In the genomic region with DNA sequence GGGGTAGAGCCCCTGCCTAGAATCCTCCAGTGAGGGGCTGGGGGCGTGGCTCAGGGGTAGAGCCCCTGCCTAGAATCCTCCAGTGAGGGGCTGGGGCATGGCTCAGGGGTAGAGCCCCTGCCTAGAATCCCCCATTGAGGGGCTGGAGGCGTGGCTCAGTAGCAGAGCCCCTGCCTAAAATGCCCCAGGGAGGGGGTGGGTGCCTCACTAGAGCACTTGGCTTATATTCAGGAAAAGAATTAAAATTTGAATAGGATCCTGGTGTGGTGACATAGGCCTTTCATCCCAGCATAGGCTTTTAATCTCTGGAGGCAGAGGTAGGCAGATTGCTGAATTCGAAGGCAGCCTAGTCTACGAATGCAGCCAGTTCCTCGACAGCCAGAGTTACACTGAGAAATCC, we compare ENCODE assay signal across 26 mouse cellular contexts. TPM values are rescaled to one million over a fixed set of nuclear protein-coding genes. Genes with fewer than 3 reads are reported as not detected.
"Had no signal": no experiment of that assay in that cellular context is flagged by ENCODE, and none has a peak within 500 bp of the region (broad histone marks: within the 10 kb centered on the region; RNA-seq: fewer than 3 reads in every experiment).

No protein-coding gene starts in this region.

- DNase-seq: gastrocnemius, adult 2 months; gastrocnemius, postnatal 10 days; gastrocnemius, postnatal 25 days; heart, adult 18-20 months; heart, postnatal 10 days; heart, postnatal 4 days; kidney, adult 18-20 months; kidney, adult 8-10 months; kidney, postnatal 10 days; kidney, postnatal 25 days; kidney, postnatal 4 days; layer of hippocampus, adult 9-11 months; layer of hippocampus, postnatal 36 days; left cerebral cortex, postnatal 4 days; liver, embryonic 13.5 days; liver, postnatal 0 days had no signal

RNA-seq across cellular contexts. Expression of gene Zp3, which starts 0.5 kb away (rescaled TPM):
- total RNA-seq: gastrocnemius, adult 2 months; gastrocnemius, postnatal 10 days; gastrocnemius, postnatal 25 days; gastrocnemius, postnatal 4 days; granulocyte monocyte progenitor cell, adult 5-6 weeks; heart, adult 18-20 months; heart, adult 8-10 months; heart, postnatal 10 days; heart, postnatal 25 days; heart, postnatal 4 days; layer of hippocampus, adult 8-10 months; layer of hippocampus, postnatal 14 days; layer of hippocampus, postnatal 36 days; left cerebral cortex, adult 18-20 months; left cerebral cortex, adult 8-10 months; left cerebral cortex, postnatal 10 days; left cerebral cortex, postnatal 25 days; left cerebral cortex, postnatal 4 days had no signal

RNA-seq across cellular contexts. Expression of gene Upk3b, which starts 58.9 kb away (rescaled TPM):
- total RNA-seq: gastrocnemius, adult 2 months; granulocyte monocyte progenitor cell, adult 5-6 weeks; layer of hippocampus, adult 8-10 months; layer of hippocampus, postnatal 14 days; layer of hippocampus, postnatal 36 days; left cerebral cortex, adult 18-20 months; left cerebral cortex, adult 8-10 months; left cerebral cortex, postnatal 10 days; left cerebral cortex, postnatal 25 days; left cerebral cortex, postnatal 4 days had no signal
